Mouse (Mus musculus) embryo, embryonic 9.5 days (tissue): ENCODE measurements around the gene Vps13d.
"Not testable (repeated sequence)": the region's sequence is repeated elsewhere in the genome, so short reads cannot be mapped to it uniquely, and the experiment has no call there.

ENCODE experiments used
- DNase-seq: peaks from one replicate; pipeline ENCODE4 v3.0.0-alpha.2; 2017; ENCODE audit errors: extremely low spot score

The Vps13d gene

DNA sequence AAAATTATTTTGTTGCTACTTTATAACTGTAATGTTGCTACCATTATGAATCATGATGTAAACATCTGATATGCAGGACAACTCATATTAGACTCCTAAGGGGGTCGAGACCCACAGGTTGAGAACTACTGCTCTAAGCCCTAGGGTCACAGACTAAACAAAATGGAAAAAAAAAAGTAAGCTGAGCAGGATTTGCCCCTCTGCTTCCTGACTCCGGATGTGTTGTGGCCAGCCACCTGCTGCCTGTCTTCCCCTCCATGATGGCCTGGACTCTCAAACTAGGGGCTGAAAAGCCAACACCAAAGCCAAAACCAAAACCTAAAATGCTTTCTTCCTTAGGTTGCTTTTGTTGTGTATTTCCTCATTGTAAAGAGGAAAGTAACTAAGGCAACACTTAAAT is 16.3 kb upstream of the Vps13d start:
- no peak for DNase-seq

DNA sequence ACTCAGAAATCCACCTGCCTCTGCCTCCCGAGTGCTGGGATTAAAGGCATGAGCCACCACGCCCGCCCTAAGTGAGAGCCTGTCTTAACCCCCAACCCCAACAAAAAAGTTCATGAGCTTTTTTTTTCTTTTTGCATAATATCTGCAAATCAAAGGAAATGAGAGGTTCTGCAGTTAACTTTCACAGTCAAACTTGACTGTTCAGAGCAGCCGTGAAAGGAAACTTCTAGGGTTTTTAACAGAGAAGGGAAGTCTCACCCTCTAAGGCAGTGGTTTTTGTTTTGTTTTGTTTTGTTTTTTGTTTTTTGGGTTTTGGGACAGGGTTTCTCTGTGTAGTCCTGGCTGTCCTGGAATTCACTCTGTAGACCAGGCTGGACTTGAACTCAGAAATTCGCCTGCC is 15.8 kb upstream of the Vps13d start:
- DNase-seq: no peak

DNA sequence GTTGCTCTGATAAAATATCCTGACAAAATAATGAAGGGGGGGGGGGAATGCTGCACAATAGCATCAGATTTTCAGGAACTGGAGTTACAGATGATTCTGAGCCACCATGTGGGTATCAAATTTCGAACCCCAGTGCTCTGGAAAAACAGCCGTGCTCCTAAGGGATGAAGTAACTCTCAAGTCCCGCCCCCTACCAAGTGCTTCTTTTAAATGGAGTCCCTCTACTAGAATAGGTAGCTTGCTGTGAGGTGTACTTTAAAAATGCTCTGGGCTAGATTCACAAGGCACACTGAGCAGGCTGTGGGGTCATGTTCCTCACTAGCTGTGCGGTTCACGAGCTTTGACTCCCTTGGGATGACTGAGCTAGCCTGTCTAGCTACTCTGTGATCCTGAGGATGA is 14.9 kb upstream of the Vps13d start:
- no peak for DNase-seq

DNA sequence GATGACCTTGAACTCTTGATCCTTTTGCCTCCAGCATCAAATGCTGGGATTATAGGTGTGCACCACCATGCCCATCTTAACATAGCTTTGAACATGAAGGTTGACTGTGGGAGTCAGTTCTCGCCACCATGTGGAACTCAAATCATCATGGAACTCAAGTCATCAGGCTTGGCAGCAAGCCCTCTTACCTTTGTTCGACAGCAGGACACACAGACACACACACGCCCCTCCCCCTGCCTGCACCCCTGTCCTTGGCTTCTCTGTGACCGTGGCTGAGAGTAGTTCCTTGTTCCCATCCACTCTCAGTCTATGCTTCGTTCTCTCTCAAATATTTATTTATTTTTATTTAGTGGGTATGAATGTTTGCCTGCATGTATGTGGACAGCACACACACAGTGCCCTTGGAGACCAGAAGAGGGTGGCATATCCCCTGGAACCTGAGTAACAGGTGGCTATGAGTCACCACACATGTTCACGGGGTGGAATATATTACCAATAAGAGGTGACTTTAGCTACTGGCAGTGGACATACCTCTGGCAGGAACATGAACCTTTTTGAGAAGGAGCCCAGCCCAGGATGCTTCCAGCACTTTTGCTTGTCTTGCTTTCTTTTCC is 14.4 kb upstream of the Vps13d start:
- no peak for DNase-seq

DNA sequence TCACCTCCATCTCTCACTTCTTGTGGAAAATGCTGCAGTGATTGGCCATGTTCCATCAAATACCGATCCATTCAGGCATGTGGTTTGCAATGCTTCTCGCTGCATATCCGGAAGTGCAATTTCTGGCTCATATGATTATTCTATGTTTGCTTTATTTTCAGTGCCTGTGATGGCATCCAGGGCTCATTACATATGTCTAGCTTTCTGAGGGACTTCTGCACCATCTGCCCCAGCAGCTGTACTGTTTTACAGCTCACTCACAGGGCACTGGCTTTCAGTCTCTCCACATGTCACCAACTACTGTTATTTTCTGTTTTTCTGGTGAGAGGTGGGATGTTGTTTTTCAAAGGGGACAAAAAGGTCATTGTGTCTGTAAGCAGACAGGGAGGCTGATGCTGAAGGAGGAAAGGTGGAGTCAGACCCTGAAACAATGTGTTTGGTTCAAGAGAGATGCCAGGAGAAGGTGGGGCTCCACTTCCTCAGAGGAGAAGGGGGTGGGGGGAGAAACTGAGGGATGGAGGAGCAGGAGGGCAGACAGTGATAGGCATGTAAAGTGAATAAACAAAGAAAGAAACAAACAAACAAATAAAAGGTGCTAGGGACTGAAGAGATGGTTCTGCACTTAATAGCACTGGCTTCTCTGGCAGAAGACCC is 13.0 kb upstream of the Vps13d start:
- DNase-seq: no peak

DNA sequence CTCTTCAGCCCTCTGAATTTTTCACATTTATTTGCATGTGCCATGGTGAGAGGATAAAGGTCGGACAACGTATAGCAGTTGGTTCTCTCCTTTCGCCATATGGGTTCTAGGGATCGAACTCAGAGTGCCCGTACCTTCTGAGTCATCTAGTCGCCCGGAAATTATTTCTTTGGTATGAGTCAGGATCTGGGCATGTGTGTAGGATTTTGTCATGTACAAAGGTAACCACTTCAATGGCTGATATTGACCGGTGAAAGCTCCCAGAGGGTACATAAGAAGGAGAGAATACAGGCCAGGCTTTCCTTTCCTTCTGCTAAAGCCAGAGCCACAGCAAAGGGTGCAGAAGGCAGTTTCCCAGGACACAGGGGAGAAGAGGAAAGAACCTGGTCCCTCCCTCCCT is 10.0 kb upstream of the Vps13d start:
- DNase-seq: no peak

DNA sequence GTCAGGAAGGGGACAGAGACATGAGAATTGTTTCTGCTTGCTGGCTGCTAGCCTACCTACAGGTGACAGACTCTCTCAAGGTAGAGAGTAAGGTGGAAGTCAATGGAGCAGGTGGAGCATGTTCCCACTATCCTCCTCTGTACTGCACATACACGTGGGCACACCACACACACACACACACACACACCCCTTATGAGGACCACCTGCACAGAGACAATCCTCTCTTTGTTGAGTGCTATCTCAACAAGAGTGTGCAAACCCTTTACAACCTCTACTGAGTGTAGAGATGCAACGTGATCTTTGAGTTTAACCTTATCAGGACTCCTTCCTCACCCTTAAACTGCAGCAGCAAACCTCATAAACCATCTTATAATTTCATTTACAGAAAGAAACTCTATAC is 8.5 kb upstream of the Vps13d start:
- DNase-seq: no peak

DNA sequence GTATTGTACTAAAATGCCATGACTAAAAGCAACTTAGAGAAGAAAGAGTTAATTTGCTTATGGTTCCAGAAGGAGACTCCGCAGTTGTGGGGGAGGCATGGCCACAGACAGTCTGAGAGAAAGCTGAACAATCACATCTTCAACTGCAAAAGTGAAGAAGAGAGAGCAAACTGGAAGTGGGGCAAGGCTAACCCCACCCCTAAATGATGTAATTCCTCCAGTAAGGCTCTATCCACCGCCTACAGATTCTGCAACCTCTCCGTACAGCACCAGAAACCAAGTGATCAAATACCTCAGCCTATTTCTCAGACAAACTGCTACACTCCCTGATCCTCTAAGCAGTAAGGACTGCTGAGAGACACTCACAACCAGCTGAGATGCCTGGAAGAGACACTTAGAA is 6.6 kb upstream of the Vps13d start:
- DNase-seq: no peak

DNA sequence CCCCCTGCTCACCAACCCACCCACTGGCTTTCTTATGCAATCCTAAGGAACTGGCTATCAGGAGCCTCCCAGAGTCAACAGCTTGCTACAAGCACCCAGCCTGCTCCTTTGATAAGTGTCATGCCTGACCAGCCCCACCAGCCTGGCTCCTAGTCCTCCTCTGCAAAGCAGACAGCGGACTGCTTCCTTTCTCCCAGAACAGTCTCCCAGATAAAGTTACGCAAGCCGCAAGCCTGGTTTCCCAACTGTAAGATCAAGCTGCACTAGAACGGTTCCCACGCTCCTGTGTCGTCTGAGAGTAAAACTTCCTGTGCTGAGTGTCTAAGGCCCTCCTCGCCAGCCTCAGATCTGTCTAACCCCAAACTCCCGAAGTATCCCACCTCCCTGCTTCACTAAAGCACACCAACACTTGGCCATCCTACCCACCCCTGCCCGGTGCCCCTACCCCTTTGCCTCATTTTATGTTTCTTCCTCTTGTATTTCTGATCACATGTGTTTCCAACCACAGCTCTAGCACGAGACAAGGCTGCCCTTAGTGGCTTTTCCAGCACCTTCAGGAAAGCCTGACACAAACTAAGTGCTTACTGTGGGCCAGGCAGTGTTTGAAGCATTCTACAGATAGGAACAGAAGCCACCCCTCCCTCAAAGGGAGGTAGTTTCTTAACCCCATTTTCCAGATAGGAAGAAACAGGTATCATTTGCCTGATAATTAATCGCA is 5.3 kb upstream of the Vps13d start:
- no peak for DNase-seq

DNA sequence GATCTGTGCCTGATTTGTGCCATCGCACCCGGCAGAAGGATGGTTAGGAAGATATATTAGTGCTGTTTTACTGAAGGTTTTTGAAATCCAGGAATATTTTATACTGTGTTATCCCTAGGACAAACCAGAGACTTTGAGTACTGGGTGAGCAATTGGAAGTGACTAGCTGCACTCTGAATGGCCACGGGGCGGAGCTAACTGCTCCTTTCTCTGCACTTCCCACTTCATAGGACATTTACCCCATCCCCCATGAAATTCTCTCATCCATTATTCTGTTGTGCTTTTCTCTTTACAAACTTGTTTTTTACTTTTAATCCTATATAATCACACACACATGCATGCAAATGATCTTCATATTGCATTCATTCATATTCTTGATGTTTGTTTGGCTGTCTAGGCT is 1.8 kb upstream of the Vps13d start:
- DNase-seq: no peak

DNA sequence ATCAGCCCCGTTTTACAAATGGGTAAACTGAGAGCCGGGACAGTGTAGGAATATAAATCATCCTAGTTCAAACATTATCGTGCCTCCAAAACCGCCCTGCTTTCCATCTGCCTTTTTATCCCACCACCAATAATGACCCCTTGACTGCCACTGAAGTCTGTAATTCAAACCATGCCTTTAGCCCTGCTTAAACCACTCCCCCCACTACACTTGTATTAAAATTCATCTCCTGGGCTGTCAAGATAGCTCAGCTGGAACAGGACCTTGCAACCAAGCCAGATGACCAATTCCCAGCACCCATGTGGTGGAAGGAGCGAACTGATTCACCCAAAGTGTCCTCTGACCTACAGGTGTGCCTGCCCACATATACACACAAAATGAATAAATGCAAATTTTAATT is 367 bp upstream of the Vps13d start:
- DNase-seq: no peak

DNA sequence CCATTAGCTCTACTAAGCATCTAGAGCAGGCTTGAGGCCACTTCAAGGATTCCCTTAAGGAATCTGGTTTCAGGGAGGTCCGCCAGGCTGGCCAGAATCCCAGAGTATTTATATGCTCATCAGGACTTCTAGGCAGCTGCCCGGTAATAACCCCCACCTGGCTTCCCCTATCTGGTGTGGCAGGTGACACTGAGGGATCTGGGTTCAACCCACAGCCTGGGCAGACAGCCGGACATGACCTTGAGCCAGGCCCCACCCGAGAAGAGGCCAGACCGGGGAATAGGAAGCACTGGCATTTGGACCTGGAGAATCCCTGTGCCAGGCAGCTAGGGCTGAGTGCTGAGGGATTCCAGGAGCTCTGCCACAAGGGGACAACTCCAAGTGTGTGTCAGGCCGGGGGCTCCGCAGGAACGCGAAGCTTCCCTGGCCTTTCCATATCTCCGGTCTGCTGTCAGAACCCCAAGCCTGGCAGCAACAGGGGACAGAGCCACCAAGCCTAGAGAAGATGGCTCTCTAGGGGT is 754 bp downstream of the Vps13d start:
- DNase-seq: peak; percentile 23

DNA sequence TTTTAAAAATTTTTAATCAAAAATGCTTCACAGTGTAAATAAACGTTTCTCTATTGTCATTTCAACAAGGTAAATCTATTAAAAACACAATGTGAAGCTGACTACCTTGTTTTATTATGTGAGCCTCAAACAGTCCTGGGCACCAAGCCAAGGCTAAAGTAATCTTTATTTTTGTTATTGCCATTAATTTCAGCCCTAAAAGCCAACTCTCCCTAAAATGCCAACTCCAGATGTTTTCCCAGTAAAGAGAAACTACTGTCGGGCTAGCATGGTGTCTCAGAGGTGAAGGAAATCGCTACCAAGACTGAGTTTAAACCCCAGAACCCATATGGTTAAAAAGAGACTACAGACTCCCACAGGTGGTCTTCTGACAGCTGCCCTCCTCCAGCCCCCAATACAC is 1.4 kb downstream of the Vps13d start:
- no peak for DNase-seq

DNA sequence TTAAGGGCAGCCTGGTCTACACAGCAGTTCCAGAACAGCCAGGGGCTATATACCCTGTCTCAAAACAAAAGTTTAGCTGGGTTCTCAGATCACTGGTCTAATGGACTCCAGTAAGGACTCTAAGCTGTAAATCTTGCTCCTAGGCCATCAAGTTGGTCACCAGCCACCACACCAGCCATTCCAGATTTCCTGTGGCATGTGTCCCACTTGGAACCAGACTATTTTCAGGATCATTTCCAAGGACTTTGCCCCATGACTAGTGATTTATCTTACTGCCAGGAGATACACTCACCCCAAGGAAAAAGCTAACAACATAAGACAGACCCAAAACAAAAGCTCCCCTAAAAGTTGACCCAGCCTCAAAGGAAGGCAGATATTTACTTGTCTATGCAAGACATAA is 2.1 kb downstream of the Vps13d start:
- DNase-seq: no peak

DNA sequence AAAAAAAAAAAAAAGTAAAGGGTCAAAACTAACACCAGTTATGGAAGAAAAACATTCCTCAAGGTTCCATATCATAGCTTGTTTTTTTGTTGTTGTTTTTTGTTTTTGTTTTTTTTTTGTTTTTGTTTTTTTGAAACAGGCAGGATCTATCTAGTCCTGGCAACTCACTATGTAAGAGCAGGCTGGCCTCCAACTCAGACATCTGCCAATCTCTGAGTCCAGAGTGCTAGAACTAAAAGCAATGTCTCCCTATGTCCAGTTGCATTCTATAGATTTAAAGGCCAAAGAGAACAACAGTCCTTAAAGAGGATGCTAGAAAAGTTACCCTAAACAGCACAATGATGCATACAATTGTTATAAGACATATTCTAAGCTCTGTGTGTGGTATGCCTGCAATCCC is 6.2 kb downstream of the Vps13d start:
- DNase-seq: no peak

DNA sequence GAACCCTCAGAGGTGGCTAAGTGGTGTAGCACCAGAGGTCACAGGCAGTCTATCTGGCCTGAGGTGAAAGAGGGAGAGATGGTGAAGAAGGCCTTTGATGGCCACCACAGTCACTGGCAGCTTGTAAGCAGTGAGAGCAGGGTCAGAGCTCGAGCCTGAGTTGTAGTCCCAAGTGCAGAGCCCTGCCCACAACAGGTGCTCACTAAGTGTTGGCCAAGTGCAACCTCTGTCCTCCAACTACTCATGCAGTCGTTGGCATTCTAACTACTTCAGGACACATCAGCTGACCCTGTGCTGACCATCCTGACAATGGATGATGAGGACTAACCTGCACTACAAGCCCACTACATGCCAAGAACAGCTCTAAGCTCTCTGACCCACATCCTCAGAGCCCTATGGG is 7.2 kb downstream of the Vps13d start:
- DNase-seq: no peak

DNA sequence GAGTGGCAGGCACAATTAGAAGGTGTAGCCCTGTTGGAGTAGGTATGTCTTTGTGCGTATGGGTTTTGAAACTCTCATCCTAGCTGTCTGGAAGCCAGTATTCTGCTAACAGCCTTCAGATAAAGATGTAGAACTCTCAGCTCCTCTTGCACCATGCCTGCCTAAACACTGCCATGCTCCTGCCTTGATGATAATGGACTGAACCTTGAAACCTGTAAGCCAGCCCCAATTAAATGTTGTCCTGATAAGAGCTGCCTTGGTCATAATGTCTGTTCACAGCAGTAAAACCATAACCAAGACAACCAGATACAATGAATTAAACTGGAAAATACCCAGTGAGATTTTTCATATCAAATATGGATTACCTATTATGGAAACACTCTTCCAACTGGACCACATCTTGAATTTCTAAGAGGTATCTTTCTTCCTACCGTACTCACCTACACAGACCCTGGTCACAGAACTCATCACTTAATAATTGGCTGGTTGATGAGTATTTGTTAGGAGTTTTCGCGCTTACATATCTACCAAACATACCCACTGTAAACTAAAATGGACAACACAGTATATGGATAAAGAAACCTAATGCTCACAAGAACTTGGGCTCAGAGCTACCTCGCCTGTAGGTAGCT is 15.8 kb downstream of the Vps13d start:
- DNase-seq: no peak

DNA sequence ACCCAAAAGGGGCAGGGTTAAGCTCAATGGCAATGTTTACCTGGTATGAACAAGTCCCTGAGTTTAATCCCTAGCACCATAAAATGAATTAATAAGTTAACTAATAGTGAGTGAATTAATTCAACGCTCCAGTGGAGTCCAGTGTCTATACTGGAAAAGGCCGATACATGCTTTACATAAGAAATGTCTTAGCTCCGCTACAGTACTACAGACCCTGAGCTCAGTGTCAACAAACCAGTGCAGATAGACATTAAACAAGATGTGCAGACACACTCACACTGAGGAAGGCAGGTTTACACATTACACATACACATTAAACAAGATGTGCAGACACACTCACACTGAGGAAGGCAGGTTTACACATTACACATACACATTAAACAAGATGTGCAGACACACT is 29.3 kb downstream of the Vps13d start:
- DNase-seq: not testable (repeated sequence)

DNA sequence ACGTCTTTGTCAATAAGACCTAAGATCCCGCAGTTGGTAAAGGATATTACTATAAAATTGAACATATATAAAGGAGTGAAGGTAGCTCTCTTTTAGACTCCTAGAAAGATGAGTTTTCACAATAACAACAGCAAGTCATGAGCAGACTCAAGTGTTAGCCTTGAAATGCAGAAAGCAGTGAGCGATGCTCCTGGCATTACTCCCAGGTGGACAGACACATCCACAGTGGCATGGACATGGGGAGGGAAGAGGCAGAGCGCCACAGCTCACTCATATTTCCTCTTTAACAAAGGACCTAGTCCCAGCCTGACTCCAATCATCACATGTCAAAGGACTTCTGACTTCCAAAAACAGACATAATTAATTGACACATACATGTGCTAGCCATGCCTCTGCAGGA is 30.7 kb downstream of the Vps13d start:
- no peak for DNase-seq

DNA sequence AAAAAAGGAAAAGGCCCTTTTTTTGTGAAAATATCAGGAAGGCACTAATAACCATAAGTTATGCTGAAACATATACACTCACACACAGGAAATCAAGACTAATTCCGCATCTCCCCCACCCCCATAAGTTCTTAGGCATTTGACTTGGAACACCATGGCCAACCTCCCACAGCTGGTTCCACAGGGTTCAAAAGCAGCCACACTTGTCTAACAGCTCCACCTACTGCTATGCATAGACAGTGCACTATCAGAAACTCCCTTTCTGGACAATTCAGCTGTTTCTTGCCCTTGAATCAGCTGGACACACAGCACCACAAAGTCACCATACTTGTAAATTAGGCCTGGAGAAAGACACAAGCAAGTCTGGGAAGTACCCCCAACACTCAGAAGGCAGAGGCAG is 33.6 kb downstream of the Vps13d start:
- no peak for DNase-seq

DNA sequence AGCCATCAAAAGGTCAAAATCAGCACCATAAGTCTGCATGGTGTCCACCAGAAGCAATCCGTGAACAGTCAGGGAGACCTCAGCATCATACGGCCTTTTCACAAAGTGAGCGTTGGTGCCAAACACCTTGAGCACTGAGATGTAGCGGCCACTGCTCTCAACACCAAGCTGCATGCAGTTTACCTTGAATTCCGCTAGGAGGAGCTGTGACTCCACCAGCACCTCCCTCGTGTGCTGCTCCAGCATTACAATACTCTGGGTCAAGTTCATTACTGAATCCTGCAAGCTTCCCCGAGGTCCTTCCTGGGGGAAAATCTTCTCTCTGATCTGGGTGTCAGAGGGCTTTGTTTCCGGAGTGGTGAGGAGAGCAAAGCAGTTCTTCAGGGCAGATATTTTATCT is 38.8 kb downstream of the Vps13d start:
- peak; percentile 28 for DNase-seq

DNA sequence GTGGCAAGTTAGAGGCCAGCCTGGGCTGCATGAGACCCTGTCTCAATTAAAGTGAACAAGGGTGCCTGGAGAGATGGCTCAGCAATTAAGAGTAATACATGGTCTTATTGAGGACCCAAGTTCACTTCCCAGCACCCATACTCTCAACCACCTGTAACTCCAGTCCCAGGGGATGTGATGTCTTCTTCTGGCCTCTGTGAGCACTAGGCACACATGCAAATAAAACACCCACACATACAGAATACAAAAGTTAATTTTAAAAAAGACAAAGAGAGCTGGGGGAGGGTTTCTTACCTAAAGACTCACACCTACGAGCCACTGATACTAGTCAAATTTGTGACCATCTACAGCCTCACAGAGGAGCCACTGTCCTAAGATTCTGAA is 43.7 kb downstream of the Vps13d start:
- no peak for DNase-seq
